Mouse (Mus musculus) neutrophil, adult 5-6 weeks (primary cell): ENCODE measurements around the gene Bmpr2. TPM values are rescaled to one million over a fixed set of nuclear protein-coding genes. Genes with fewer than 3 reads are reported as not detected.

Experiments
- ATAC-seq: fragments of 151-379, 151-347 bp; 2 replicates; pipeline ENCODE4 v1.8.0; 2017; ENCODE audit warnings: mild to moderate bottlenecking, moderate TSS enrichment; ENCODE audit not compliant: insufficient number of reproducible peaks, poor library complexity, low FRiP score, severe bottlenecking; ENCODE audit errors: extremely low read depth
- total RNA-seq: library from RNA; stranded (forward); fragments of 200-1000 nt; gene quantifications from 2 replicates; pipeline ENCODE4 v1.2.3, GENCODE M21; 2017

Gene Bmpr2
- total RNA-seq, 1 experiment from 2014 or later: 12.5 TPM

DNA sequence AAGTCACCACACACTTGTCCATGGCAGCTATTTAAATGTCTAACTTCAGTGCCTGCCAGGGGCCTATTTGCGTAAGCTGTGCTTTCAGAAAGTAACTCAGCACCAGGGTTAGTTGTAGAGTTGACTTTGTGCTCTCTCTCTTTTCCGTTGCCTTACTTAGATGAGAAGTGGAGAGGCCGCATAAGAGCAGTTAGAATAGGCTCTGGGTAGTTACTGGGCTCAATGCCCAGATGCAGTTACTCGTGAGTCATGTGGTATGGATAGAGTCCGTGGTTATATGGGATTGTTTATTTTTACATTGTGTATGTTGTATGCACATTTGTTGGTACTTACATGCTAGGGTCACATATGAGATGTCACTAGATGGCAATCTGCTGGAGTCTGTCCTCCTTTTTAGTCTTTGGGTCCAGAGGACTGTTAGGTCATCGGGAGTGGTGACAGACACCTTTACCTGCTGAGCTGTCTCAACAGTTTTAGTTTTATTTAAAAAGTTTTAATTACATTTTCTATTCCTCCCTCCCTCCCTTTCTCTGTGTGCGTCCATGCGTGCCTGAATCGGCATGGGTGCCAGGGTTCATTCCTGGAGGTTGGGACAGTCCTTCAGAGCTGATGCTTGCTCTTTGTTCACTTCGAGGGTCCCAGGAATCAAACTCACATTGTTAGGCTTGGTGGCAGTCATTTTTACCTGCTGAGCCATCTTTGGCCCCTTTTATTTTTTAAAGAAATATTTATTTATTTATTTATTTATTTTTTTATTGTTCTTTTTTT, 152.8 kb downstream of the Bmpr2 start:
- no peak for ATAC-seq

DNA sequence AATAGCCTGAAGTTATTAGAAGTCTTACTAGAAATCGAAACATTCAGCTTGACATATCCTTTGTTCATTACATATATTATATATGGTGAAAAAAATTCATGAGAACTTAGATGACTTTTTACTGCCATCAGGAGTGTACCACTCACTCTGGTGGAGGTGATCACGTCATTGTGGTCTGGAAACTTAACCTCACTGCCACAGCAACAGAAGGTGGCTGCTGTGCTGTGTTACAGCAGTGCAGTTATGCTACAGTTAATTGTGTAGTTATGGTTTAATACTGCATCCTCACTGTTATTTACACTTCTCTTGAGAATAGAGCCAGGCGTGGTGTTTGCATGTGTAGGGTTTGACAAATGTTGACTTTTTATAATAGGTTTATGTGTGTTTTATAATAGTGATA, 154.2 kb downstream of the Bmpr2 start:
- ATAC-seq: no peak

DNA sequence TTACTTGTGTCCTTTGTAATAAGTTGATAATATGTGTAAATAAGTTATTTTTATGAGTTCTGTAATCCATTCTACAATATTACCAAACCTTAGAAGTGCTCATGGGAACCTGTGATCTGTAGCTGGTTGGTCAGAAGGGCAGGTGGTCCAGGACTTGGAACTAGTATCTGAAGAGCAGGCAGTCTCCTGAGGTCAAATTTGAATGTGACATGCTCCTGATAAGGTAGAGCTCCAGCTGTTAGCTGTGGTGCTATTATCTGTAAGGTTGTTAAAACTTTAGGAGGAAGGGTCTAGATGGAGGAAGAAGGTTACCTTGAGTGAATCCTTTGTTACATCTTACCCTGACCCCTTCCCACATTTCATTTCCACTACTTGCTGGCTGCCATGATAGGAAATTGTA, 154.9 kb downstream of the Bmpr2 start:
- no peak for ATAC-seq

DNA sequence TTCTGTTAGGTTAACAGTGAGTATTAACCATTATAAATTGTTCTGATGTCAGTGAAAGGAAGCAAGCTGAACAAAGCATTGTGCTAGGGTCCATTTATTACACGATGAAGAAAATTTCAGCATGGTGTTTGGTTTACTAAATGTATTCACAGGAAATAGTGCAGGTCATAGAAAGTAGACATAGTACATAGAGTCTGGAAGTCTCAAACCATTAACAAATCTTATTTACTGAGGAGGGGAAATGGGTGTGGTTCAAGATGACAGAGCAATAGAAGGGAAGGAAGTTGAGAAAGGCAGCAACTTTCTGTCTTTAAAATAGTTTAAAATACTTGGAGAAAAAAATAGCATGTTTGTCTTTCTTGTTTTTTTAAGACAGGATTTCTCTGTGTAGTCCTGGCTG, 160.0 kb downstream of the Bmpr2 start:
- peak; percentile 40; the same call in 1 of the 2 replicates for ATAC-seq

DNA sequence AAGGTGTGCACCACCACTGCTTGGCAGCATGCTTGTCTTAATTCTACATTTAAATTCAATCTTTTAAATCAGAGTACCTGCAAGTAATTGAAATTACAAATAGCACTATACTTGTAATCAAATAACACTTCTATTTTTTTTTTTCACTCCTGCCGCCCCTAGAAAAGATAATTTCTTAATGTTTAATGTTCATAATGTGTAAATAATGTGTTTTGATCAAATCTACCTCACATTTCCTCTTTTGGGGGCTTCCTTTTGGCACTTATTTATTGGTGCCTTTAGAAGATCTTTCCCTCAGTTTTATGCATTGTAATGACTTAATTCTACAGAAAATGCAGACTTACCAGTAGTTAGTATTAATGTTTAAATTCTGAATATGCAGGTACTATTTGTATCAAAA, 160.5 kb downstream of the Bmpr2 start:
- no peak for ATAC-seq

DNA sequence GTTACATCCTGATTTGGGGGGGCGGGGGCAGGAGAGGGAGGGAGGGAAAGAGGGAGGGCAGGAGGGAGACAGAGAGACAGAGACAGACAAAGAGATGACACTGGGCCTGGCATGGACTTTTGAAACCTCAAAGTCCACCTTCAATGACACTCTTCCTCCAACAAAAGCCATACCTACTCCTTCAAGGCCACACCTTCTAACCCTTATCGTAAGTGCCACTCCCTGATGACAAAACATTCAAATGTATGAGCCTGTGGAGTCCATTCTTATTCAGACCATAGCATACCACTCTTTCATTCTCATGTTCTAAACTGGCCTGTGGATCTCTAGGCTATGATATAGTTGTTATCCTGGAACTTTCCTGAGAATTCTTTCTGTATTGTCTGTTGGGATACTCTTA, 161.2 kb downstream of the Bmpr2 start:
- ATAC-seq: no peak

DNA sequence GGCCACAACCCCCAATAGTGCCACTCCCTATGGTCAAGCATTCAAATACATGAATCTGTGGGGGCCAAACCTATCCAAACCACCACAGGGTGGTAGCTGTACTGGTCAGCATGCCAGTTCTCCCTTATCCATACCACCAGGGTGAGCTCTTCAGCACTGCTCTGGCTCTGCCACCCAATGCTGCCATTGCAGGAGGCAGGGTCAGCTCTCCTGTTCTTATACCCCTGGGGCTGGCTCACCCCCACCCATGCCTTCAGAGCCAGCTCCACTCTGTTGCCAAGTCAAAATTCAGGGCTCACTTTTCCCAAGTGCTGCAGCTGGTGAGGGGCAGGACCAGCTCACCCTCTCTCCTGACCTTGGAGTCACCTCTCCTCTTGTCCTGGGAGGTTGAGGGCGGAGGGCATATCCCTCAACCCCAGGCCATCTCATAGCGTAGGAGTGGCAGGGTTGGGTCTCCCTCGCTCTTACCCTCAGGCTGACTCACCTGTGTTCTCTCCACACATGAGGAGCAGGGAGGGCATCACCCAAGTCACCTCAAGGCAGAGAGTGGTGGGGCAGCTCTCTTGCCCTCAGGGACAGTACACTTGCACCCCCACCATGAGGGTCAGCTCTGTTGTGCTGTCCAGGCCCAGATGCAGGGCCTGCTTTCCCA, 162.9 kb downstream of the Bmpr2 start:
- no peak for ATAC-seq

DNA sequence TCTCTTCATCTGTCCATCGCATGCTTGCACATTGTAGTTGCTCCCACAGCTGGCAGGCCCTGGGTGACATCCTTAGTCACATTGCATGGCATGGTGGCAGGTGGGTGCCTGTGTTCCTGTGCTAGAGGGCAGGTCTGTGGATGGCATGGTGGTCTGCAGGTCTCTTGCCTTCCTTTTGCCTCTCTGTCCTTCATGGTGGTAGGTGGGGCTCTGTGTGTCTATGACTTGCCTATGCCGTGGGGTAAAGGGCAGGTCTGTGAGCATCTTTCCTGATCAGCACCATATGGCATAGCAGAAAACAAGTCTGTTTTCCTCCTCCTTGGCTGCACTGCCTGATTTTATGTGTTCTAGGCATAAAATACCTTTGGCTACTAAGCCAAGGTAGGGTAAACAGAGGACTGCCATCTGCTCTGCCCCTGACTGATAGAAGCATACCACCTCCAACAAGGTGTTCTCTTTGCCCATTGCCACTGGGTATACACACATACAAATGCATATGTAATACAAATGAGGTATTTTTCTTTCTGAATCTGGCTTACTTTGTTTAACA, 164.0 kb downstream of the Bmpr2 start:
- ATAC-seq: no peak

Other genes starting within 250 kb of the Bmpr2 start
- not detected in 2 replicates for gene Gm973, start 247.1 kb upstream of the Bmpr2 start, total RNA-seq
- gene Sumo1, start 92.6 kb upstream of the Bmpr2 start, total RNA-seq: 108 TPM in 2 replicates
- 162 and 170 TPM in 2 replicates for gene Nop58, start 78.4 kb upstream of the Bmpr2 start, total RNA-seq
- 45.4 TPM in 2 replicates for gene Fam117b, start 149.6 kb downstream of the Bmpr2 start, total RNA-seq